Mouse (Mus musculus): ENCODE measurements around the gene Far2.

Gene Far2

DNA sequence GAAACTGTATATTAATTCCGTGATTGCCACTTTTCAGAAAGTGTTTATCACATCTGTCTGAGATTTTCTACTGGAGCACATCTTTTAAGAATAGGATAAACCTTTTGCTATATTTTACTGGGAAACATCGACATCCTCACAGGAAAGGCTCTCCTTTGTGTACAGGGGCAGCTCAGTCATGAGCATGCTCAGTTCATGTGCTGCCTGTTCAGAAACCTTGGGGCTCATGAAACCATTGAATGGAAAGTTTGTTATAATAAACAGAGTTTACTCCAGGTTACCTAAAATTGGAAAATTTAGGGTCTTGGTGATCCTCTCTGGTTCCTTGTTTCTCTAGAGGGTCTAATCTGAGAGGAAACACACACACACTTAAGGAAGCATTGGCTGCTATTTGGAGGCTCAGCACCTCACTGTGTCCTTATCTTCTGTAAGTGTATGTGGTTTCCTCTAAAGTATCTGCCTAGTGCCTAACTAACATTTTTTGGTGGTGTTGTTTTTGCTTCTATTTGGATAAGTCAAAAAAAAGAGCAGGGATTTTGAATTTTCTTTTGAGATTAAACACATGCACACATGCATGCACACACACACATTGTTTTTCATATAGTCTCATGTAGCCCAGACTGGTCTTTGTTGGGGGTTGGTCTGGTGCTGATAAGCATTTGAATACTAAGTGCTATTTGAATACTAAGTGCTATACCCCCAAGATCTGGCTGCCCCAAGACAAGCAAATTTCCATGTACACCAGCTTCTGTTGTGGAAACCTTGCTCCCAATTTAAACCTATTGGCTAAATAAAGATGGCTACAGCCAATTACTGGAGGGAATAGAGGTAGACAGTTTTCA is 171.4 kb downstream of the Far2 start:
- DNase-seq (ENCODE audit: low spot score) = no peak

DNA sequence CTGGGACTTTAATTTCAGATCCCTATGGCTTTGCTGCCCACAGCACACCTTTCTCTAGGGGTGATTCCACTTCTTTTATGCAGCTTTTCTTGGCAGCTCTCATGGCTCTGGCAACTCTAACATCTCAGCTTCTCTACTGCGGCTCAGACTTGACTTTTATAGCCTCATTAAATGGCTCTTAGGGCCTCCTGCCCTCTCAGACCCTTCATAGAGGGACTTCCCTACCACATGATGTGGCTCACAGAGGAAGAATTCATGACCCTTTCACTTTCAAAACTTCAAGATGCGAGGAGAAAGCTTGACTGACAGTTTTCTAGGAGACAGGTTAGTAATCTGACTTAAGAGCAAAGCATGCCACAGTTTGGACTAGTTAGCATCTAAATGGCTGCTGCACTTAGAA is 175.6 kb downstream of the Far2 start:
- DNase-seq (ENCODE audit: low spot score) = no peak

DNA sequence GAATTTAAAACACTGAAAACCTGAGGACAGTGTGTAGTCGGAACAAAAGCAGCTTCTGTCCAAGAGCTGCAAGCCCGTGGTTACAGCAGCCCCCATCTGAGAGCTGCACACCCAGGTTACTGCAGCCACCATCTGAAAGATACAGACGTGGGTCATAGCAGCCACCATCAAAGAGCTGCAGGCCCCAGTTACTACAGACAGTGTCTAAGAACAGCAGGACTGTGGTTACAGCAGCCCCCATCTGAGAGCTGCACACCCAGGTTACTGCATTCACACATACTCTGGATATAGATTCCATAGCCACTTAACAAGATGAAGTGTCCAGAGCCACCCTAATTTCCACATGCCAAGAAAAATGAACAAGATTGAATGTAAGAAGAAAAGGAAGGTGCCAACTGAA is 180.5 kb downstream of the Far2 start:
- no peak for DNase-seq (ENCODE audit: low spot score)

All from urinary bladder, postnatal 10 days (tissue).